Mouse (Mus musculus) CH12.LX (cell line): Measurements from ENCODE around the gene Zfp263. TPM values are rescaled to one million over a fixed set of nuclear protein-coding genes. Genes with fewer than 3 reads are reported as not detected.

Experiments used
- DNase-seq: peaks from one replicate; pipeline ENCODE4 v3.0.0-alpha.2; 2013; ENCODE audit errors: extremely low read depth
- H3K27ac ChIP-seq: 2 replicates; pipeline ENCODE4 v1.5.1; 2012; ENCODE audit warnings: low read depth, mild to moderate bottlenecking, control low read depth, moderate library complexity; ENCODE audit not compliant: insufficient read depth
- H3K27me3 ChIP-seq: replicated peaks from 2 replicates; pipeline ENCODE3; 2012; ENCODE audit warnings: inconsistent platforms
- H3K36me3 ChIP-seq, 2 experiments: replicated peaks in 1 of 2; 2 replicates each; pipeline versions ENCODE3 to v1.6.1; 2012; ENCODE audit warnings: inconsistent platforms in 1 of 2, low read length in 1 of 2, mild to moderate bottlenecking in 1 of 2, mixed read lengths in 1 of 2, moderate library complexity in 1 of 2; ENCODE audit not compliant: control insufficient read depth in 1 of 2, insufficient read depth in 1 of 2
- H3K4me1 ChIP-seq, 2 experiments: 2 replicates each; pipeline ENCODE4 v1.6.1; 2012; ENCODE audit warnings: inconsistent platforms in 1 of 2, moderate library complexity in 1 of 2; ENCODE audit not compliant: insufficient read depth in 2 of 2, control insufficient read depth in 1 of 2
- H3K4me2 ChIP-seq: 2 replicates; pipeline ENCODE4 v1.6.1; 2012; ENCODE audit warnings: low read depth, mild to moderate bottlenecking, control low read depth; ENCODE audit not compliant: poor library complexity, insufficient read depth, severe bottlenecking
- H3K4me3 ChIP-seq, 3 experiments: fragments of 150-350 bp in 1 of 3; sonication (generic) in 1 of 3; replicated peaks in 1 of 3; 2 replicates each; pipeline versions ENCODE3 to v1.5.1; 2011 to 2012; ENCODE audit warnings: low read depth in 2 of 3, low read length in 2 of 3, mild to moderate bottlenecking in 2 of 3, moderate library complexity in 2 of 3, control low read depth in 1 of 3, improper control_type of control experiment in 1 of 3, inconsistent platforms in 1 of 3, mixed read lengths in 1 of 3; ENCODE audit not compliant: poor library complexity in 1 of 3
- H3K79me2 ChIP-seq: replicated peaks from 2 replicates; pipeline ENCODE4 v1.6.1; 2012; ENCODE audit warnings: mild to moderate bottlenecking, moderate library complexity; ENCODE audit not compliant: control insufficient read depth, poor library complexity, insufficient read depth, severe bottlenecking; ENCODE audit errors: extremely low read depth
- H3K9ac ChIP-seq: 2 replicates; pipeline ENCODE4 v1.6.1; 2012; ENCODE audit warnings: low read depth, mild to moderate bottlenecking, control low read depth, moderate library complexity; ENCODE audit not compliant: insufficient read depth
- H3K9me3 ChIP-seq: replicated peaks from 2 replicates; pipeline ENCODE3; 2012; ENCODE audit warnings: low read length, inconsistent platforms, mixed read lengths
- BHLHE40 ChIP-seq: IDR thresholded peaks from 2 replicates; pipeline ENCODE4 v1.6.1; 2011; ENCODE audit warnings: mild to moderate bottlenecking, low read depth, low read length, improper control_type of control experiment
- CHD1 ChIP-seq: IDR thresholded peaks from 2 replicates; pipeline ENCODE4 v1.6.1; 2012; ENCODE audit warnings: low read depth, low read length, improper control_type of control experiment, inconsistent platforms
- CHD2 ChIP-seq: IDR thresholded peaks from 2 replicates; pipeline ENCODE4 v1.6.1; 2011; ENCODE audit warnings: low read length, improper control_type of control experiment
- EP300 ChIP-seq: IDR thresholded peaks from 2 replicates; pipeline ENCODE4 v1.6.1; 2011; ENCODE audit warnings: low read length, improper control_type of control experiment
- ETS1 ChIP-seq: conservative IDR thresholded peaks from 2 replicates; pipeline ENCODE4 v1.6.1; 2012; ENCODE audit warnings: low read depth, mild to moderate bottlenecking, inconsistent platforms, low read length, improper control_type of control experiment, moderate library complexity
- GABPA ChIP-seq: IDR thresholded peaks from 2 replicates; pipeline ENCODE4 v1.6.1; 2012; ENCODE audit warnings: low read depth, low read length, improper control_type of control experiment, inconsistent platforms; ENCODE audit not compliant: insufficient replicate concordance
- HCFC1 ChIP-seq: IDR thresholded peaks from 2 replicates; pipeline ENCODE4 v1.6.1; 2012; ENCODE audit warnings: low read depth, mild to moderate bottlenecking, inconsistent platforms, low read length, improper control_type of control experiment
- IRF4 ChIP-seq: IDR thresholded peaks from 2 replicates; pipeline ENCODE4 v1.6.1; 2014; ENCODE audit warnings: low read depth, mild to moderate bottlenecking, inconsistent platforms, low read length, improper control_type of control experiment
- JUN ChIP-seq: IDR thresholded peaks from 2 replicates; pipeline ENCODE4 v1.6.1; 2011; ENCODE audit warnings: low read depth, mild to moderate bottlenecking, low read length, improper control_type of control experiment, moderate library complexity; ENCODE audit not compliant: insufficient read depth
- JUND ChIP-seq: conservative IDR thresholded peaks from 2 replicates; pipeline ENCODE4 v1.6.1; 2011; ENCODE audit warnings: low read depth, low read length, improper control_type of control experiment
- MAFK ChIP-seq: IDR thresholded peaks from 2 replicates; pipeline ENCODE4 v1.6.1; 2011; ENCODE audit warnings: low read length, improper control_type of control experiment; ENCODE audit not compliant: insufficient replicate concordance
- MAX ChIP-seq: IDR thresholded peaks from 2 replicates; pipeline ENCODE4 v1.6.1; 2011; ENCODE audit warnings: low read length, improper control_type of control experiment
- MAZ ChIP-seq: IDR thresholded peaks from 2 replicates; pipeline ENCODE4 v1.6.1; 2012; ENCODE audit warnings: low read depth, mild to moderate bottlenecking, inconsistent platforms, low read length, improper control_type of control experiment, moderate library complexity
- MEF2A ChIP-seq: IDR thresholded peaks from 2 replicates; pipeline ENCODE4 v1.6.1; 2014; ENCODE audit warnings: low read depth, mild to moderate bottlenecking, inconsistent platforms, low read length, improper control_type of control experiment, borderline replicate concordance
- MYC ChIP-seq: IDR thresholded peaks from 2 replicates; pipeline ENCODE4 v1.6.1; 2011; ENCODE audit warnings: low read depth, mild to moderate bottlenecking, improper control_type of control experiment, low read length
- NRF1 ChIP-seq: IDR thresholded peaks from 2 replicates; pipeline ENCODE4 v1.6.1; 2014; ENCODE audit warnings: low read depth, mild to moderate bottlenecking, inconsistent platforms, low read length, improper control_type of control experiment, moderate library complexity
- PAX5 ChIP-seq: IDR thresholded peaks from 2 replicates; pipeline ENCODE4 v1.6.1; 2012; ENCODE audit warnings: low read length, inconsistent platforms, mixed read lengths
- POLR2A ChIP-seq: IDR thresholded peaks from 2 replicates; pipeline ENCODE4 v1.6.1; 2011; ENCODE audit warnings: low read depth, mild to moderate bottlenecking, improper control_type of control experiment, low read length
- RCOR1 ChIP-seq: conservative IDR thresholded peaks from 2 replicates; pipeline ENCODE4 v1.6.1; 2012; ENCODE audit warnings: low read depth, mild to moderate bottlenecking, inconsistent platforms, low read length, improper control_type of control experiment
- SIN3A ChIP-seq: IDR thresholded peaks from 2 replicates; pipeline ENCODE4 v1.6.1; 2012; ENCODE audit warnings: low read length, improper control_type of control experiment, inconsistent platforms
- TCF12 ChIP-seq: IDR thresholded peaks from 2 replicates; pipeline ENCODE4 v1.6.1; 2014; ENCODE audit warnings: low read depth, mild to moderate bottlenecking, inconsistent platforms, low read length, improper control_type of control experiment
- ZMIZ1 ChIP-seq: IDR thresholded peaks from 2 replicates; pipeline ENCODE4 v1.6.1; 2012; ENCODE audit warnings: low read depth, mild to moderate bottlenecking, inconsistent platforms, low read length, improper control_type of control experiment
- ZNF384 ChIP-seq: IDR thresholded peaks from 2 replicates; pipeline ENCODE4 v1.6.1; 2012; ENCODE audit warnings: low read depth, low read length, improper control_type of control experiment, inconsistent platforms
- dilution Hi-C: fragments of 300-500 bp; cut with MboI; formaldehyde crosslinking; loops from 2 replicates; pipeline ENCODE4 v1.14.3; 2020; ENCODE audit warnings: low sequenced_read_pairs; ENCODE audit not compliant: extremely low pct_unique_long_range_greater_than_20kb, extremely low pct_ligation_motif_present
- in situ Hi-C: fragments of 300-500 bp; cut with MboI; formaldehyde crosslinking; loops from 3 replicates; pipeline ENCODE4 v1.14.3; 2019; ENCODE audit warnings: low sequenced_read_pairs, low pct_ligation_motif_present, low pct_unique_long_range_greater_than_20kb, mixed read lengths
- polyA plus RNA-seq: library from polyadenylated mRNA; unstranded; fragments of >175 nt; gene quantifications from 2 replicates; pipeline ENCODE4 v1.2.1, GENCODE M21; 2012; ENCODE audit warnings: low read depth; ENCODE audit not compliant: insufficient read length
- total RNA-seq, 2 experiments: library from RNA; depleted of rRNA; stranded (reverse); fragments of 300-350 nt in 1 of 2; fragments of >200 nt in 1 of 2; gene quantifications; 2 replicates each; pipeline ENCODE4 v1.2.3; 2012 to 2014

Gene Zfp263
- total and polyA plus RNA-seq, 3 experiments, result 17.4 to 24.2 (median 21.4) TPM

- dilution Hi-C loops, result no loop called here
- in situ Hi-C loops, result no loop called here
- Histone ChIP-seq H3K4me1 (peaks cover 8 to 17% of the 10 kb centered on the region in 2 experiments), H3K27ac (no peak overlapping the region), H3K4me3 (no peak overlapping the region), H3K9me3 (no peaks in the 10 kb centered on the region), H3K9ac (no peak overlapping the region), H3K36me3 (no peaks in the 10 kb centered on the region), H3K79me2 (no peaks in the 10 kb centered on the region), H3K27me3 (peaks cover 1% of the 10 kb centered on the region), H3K4me2 (peak overlapping the region; percentile 45)
- TF ChIP-seq MAX (peak; percentile 34; the same call in 1 of the 2 replicates), MAZ (no peak), ZMIZ1 (no peak), MEF2A (peak; percentile 87; the same call in 1 of the 2 replicates), TCF12 (peak; percentile 93), GABPA (no peak), EP300 (peak; percentile 97), NRF1 (no peak), IRF4 (peak; percentile 96), HCFC1 (no peak), JUND (peak; percentile 83), ZNF384 (0 out of 2 replicates have a peak, but pooled peaks have one; percentile 24), SIN3A (peak; percentile 75; the same call in 1 of the 2 replicates), CHD1 (no peak), CHD2 (no peak; the same call in 1 of the 2 replicates), PAX5 (no peak), MAFK (peak; percentile 81), BHLHE40 (peak; percentile 74), POLR2A (peak; percentile 54), MYC (peak; percentile 14; the same call in 1 of the 2 replicates), RCOR1 (peak; percentile 86; the same call in 1 of the 2 replicates), ETS1 (peak; percentile 97), JUN (peak; percentile 80)
- DNase-seq, result peak; percentile 93
Observed at GRCm38 (mm10) chr16:3723231-3723630, 20.7 kb upstream of the Zfp263 start.
